Mouse (Mus musculus) erythroblast, adult 5-6 weeks (primary cell): ENCODE data around the gene Isg20l2. TPM values are rescaled to one million over a fixed set of nuclear protein-coding genes. Genes with fewer than 3 reads are reported as not detected.

Source experiments
- ATAC-seq: replicated peaks from 2 replicates; pipeline ENCODE4 v1.8.0; 2016; ENCODE audit warnings: moderate number of reproducible peaks, mild to moderate bottlenecking, moderate TSS enrichment, inconsistent platforms; ENCODE audit not compliant: poor library complexity, low FRiP score, severe bottlenecking
- total RNA-seq, 2 experiments: library from RNA; stranded (forward) in 1 of 2; stranded (reverse) in 1 of 2; fragments of 150-400 nt in 1 of 2; fragments of 200-764, 138-1000 nt in 1 of 2; gene quantifications; 2 replicates each; pipeline versions ENCODE4 v1.2.3 to v1.2.4; 2015 to 2017; ENCODE audit warnings: low replicate concordance in 2 of 2

The Isg20l2 gene
- total RNA-seq, 2 experiments from 2014 or later = 5.6 to 8.6 TPM

DNA sequence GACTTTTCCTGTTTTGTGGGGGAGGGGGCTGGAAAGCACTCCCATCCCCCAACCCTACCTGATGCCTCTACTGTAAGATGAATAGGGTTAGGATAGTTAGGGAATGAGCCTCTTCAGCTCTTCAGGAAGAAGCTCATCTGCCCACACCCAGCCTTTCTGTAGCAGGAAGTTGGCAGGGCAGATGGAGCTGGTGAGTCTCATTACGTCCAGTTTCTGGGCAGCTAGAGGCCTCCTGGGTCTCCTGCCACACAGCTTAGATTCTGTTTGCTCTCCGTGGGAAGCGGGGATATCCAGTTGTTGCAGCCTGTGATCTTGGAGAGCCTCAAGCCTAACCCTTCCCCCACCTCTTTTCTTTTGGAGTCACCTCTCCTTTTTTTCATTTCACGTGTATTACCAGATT, 20.2 kb upstream of the Isg20l2 start:
- ATAC-seq = no peak

DNA sequence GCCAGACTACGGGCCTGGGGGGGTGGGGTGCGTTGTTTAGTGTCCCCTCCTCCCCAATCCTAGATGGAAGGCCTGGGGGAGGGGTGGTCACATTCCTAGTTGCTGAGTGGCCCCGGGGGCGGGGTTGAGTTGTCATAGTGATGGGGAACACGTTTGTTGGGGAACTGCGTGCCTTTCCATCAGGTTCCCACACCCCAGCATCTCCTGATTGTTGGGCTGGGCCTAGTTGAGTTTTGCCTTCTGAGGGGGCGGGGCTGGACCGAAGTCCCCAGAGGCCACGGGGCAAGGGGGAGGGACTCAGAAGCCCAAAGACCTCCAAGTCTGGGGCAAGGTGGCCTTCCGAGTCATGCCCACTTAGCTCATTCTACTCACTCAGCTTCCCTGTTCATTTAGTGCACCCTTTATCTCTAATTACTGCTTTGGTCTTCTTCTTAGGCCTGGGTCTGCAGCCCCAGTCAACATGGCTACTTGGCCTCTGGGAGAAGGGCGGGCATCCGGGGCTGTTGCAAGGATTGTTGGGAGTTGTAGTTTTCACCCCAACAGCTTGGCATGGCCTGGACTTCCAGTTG, 19.5 kb upstream of the Isg20l2 start:
- 0 out of 2 replicates have a peak, but pooled peaks have one; percentile 41 for ATAC-seq

DNA sequence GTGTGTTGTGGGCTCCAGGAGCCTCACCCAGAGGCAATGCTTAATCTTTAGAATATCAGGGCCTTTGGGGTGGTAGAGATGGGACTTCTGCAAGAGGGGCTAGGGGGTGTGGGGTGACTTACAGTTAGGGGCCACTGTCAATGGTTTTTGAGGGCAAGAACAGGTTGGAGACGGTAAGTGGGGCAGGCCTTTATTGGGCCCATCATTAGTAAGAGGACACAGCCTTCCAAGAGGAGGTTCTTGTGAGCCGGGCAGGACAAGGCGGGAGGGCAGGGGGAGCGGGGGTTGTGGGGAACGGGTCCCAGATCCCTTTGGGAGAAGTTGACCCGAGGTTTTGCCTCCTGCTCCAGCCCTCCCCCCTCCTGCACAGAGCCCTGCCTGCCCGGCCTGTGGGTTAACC, 16.6 kb upstream of the Isg20l2 start:
- ATAC-seq = no peak

DNA sequence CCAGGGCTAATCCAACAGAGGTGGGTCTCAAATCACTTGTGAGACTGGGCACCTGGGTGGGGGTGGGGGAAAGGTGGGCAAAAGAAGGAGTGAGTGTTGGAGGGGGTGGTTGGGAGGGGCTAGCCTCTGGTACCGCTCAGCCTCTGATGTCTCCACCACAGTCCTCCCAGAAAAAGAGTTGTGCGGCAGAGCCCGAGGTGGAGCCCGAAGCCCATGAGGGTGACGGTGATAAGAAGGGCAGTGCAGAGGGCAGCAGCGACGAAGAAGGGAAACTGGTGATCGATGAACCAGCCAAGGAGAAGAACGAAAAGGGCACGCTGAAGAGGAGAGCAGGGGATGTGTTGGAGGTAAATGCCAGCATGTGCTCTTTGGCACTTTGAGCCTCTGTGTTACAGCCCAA, 16.2 kb upstream of the Isg20l2 start:
- no peak; the same call in 1 of the 2 replicates for ATAC-seq

DNA sequence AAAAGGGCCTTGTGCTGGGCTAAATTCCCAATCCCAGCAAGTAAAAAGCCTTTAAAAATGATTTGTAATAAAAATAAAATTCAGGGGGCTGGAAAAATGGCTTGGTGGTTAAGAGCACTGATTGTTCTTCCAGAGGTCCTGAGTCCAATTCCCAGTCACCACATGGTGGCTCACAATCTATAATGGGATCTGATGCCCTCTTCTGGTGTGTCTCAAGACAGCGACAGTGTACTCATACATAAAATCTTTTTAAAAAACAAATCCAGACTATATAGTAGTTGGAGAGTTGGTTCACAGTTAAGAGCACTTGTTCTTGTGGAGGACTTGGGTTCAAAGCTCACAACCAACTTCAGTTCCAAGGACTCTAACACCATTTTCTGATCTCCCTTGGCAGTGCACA, 13.1 kb upstream of the Isg20l2 start:
- no peak for ATAC-seq

DNA sequence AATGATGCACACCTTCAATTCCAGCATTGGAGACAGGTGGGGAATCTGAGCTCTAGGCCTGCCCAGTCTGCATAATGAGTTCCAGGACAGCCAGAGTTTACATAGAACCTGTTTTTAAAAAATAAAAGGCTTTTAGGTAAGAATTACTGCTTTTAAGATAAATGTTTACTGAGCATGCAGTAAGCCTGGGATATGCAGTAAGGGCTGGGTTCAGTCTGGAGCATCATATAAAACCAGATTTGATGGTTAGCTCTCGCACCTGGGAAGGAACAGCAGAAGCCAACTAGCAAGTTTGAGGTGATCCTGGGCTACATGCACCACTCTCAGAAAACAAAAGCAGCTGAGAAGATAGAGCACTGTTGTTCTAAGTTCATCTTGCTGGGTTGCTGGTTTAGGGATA, 11.6 kb upstream of the Isg20l2 start:
- no peak for ATAC-seq

DNA sequence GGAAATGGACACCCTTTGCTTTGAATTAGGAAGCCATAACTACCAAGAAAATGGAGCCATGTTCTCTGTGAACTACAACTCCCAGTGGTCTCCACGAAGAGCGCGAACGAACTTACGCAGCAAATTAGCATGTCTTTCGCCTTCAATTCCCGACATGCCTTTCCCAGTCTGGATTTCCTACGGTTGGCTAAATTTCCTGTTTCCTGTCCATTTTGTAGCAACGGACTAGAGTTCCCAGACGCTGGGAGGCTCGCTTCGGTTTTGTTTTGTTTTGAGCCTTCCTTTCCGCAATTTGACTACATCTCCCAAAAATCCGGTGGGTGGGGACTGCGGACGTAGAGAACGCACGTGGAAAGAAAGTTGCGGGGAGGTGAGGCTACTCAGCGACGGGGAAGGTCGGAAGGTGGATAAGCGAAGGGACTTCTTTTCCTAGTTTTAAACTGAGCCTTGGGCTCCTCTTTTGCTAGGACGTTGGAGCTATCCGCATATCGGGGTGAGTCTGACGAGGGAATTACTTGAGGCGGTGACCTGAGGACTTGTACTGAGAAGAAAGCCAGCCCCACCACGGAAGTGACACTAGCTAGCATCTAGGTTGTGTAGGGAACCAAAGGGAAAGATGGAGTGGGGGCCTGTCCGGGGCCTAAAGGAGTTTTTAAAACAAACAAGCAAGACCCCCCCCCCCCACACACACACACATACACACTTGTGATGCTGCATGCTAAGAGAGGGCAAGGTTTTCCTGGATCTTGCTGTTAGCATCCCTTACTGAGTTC, 10.6 kb upstream of the Isg20l2 start, which contains the start of gene Mrpl24:
Gene Mrpl24 (plus strand): TSS at position 171 of the 773 bp plus-strand sequence.
- ATAC-seq = peak; percentile 89

DNA sequence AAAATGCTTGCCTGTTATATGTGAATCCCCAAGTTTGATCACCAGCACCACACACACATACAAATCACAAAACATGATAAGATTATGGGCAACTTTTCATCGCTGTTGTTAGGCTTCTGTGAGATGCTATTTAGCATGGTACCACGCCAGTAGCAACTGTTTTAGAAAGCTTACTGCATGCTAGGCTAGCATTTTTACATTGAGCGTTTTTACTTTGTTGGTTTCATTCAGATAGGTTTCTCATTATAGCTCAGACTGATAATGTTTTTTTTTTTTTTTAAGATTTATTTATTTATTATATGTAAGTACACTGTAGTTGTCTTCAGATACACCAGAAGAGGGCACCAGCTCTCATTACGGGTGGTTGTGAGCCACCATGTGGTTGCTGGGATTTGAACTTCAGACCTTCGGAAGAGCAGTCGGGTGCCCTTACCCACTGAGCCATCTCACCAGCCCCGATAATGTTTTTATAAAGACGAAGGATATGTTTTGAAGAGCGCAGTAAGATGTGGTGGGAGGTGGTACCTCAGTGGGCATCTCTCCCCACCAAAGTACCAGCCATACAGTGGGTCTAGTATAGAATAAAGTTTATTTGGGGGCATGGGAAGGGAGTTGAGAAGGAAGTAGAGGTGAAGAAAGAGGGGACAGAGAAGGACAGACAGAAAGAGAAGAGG, 9.7 kb upstream of the Isg20l2 start:
- no peak for ATAC-seq

DNA sequence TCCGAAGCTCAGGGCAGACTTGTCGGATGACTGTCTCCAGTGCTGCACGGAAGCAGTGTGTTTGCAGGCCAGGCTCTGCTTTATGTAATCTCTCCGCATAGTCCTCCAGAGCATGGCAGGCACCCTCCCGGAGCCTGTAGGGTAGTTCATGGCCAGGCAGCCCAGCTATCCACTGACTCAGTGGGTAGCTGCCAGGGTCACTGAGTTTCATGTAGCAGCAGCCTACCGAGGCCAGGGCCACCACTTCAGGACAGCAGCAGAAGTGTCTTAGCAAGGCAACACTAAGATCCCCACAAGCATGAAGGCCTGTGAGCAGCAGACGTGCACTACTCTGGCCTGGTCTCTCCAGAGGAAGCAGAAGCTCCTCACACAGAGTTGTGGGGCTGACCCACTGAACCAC, 5.1 kb upstream of the Isg20l2 start:
- ATAC-seq = no peak

DNA sequence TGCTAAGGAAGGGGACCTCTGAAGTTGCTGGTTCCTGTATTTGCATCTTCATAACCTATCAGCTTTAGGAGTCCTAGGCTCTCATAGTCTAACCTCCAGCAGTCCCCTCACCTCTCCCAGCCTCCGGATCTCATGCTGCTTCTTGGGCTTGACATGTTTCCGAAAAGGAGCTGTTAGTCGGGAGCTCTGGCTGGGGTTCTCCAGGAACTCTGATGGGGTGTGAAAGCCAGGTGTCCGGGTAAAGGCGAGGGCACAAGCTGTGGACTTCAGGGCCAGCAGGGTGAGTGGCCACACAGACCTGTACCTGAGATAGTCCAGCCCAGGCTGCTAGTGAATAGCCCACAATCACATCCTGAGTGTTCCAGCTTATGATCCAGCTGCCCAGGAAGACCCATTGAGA, 2.7 kb upstream of the Isg20l2 start:
- no peak for ATAC-seq

DNA sequence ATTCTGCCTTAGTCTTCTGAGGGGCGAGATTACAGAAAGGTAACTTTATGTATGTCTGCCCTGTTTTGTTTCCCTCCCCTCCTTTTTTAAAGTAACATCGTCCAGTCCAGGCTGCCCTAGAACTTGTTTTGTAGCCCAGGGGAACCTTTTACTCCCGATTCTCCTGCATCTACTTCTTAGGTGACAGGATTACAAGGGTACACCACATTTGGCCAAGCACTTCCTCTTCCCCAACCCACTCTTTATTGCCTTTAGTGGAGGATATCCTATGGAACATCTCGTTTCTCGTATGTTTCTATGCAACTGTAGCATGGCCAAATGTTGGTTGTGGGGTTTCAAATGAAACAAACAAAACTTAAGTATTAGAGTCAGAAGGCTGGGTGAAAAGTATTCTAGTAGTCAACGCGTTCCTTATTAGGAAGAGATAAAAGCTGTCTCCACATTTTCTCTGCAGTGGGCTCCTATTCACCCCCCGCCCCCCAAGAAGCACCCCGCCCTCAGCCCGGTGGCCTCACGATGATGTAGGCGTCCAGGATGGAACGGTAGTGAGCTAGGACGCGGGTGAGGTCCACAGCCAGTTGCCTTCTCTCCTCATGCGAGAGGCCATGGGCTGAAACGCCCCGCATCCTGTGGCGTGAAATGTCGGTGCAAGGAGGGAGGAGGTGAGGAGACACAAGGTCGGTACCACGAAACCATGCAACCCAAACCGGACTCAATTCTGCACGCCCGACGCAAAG, 605 bp upstream of the Isg20l2 start:
- peak; percentile 59 for ATAC-seq

DNA sequence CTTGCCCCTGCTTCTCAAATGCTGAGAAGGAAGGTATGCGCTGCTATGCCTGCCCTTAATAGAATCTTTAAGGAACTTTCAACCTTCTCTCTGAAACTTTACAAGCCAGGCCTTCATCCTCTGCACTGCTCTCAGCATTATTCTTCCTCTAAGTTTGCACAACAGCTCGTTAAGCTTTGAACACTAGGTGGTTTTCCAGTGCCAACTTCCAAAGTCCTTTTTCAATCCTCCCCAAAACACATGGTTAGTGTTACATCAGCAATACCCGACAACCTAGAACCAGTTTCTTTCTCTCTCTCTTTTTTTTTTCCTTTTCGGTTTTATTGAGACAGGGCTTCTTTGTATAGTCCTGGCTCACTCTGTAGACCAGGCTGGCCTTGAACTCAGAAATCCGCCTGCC, 3.9 kb downstream of the Isg20l2 start:
- no peak for ATAC-seq

DNA sequence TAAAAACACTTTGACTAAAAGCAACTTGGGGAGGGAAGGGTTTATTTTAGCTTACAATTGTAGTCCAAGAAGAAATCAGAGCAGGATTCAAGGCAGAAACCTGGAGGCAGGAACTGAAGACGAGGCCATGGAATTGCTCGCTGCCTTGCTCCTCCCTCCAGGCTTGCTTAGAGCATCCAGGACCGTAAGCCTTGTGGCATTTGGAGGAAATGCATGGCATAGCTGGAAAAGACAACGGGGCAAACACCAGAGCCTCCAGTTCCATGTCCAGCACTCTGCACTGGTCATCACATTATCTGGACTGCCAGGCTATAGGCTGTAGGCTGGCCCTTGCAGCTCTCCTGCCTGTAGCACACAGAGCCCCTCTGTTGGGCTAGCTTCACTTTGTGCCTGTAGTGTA, 4.4 kb downstream of the Isg20l2 start:
- no peak for ATAC-seq

DNA sequence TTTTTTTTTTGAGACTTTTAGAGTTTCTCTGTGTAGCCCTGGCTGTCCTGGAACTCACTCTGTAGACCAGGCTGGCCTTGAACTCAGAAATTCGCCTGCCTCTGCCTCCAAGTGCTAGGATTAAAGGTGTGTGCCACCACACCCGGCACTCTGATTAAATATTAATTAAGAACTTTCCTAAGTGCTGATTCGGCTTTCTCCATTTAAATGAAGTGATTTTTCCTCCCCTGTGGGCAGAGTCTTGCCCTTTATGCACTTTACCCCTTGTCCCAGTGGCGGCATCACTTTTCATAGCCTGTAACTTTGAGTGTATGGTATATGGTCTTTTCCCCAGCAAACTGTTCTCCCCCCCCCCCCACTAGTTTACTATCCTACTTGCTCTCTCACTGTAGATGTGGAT, 5.1 kb downstream of the Isg20l2 start:
- ATAC-seq = no peak

DNA sequence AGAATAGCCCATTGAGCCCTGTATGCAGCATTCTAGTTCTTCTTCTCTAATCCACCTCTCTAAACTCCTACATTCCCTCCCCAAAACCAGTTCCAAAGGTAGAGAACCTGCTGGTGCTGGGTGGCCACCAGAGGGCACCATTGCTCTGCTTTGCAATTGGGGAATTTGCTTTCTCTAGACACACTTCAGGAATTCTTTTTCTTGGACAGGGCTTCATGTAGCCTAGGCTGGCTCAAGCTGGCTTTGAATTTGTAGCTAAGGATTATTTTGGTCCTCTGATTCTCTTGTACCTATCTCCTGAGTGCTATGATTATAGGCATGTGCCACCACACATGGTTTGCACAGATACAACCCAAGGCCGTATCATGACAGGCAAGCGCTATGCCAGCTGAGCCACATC, 5.7 kb downstream of the Isg20l2 start:
- ATAC-seq = peak; percentile 71; the same call in 1 of the 2 replicates

DNA sequence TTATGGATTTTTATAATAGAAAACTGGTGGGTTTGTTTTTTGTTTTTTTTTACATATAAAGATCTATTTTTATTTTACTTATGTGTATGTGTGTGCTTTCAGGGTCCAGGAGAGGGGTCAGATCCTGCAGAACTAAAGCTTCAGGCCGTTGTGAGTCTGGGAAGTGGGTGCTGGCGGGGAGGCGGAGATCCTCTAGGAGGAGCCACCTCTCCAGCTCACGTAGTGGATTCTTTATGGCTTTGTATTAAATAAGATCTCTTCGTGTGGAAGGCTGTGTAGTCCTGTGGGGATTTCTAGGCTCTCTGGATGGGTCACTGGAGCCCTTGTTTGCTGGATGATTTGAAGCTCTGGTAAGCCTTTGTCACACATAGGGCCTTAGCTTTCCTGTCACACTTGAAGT, 10.5 kb downstream of the Isg20l2 start:
- no peak for ATAC-seq

DNA sequence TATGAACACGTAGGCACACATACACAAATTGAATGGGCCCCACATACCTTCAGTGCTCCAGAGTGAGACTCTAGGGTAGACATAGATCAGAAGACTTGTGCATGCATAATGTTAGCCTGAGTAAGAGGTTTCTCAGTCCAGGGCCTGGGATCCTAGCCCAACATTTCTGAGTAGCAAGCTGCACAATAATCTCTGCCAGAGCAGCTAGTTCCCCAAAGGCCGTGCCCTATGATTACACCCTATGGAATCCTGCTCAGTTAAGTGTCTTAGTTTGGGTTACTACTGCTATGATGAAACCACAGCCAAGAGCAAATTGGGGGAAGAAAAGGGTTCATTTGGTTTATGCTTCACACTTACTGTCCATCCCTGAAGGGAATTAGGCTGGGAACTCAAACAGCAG, 12.4 kb downstream of the Isg20l2 start:
- ATAC-seq = no peak

DNA sequence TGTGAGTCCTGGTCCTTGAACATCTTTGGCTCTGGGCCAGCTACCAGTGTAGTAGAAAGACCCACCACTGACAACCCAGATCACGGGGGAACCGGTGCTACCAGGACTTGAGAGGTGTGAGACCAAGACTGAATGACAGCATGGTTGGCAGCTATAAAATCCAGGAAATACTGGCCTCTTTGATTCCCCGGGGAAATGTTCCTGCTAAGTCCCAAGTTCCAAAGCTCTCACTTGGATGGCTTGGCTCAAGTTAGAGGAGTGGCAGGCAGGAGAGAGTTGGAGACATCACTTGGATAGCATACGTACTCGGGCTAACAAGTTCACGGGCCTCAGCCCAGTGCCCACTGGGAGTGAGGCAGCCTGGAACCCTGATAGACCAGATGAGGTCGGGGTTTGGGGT, 13.5 kb downstream of the Isg20l2 start:
- no peak for ATAC-seq

DNA sequence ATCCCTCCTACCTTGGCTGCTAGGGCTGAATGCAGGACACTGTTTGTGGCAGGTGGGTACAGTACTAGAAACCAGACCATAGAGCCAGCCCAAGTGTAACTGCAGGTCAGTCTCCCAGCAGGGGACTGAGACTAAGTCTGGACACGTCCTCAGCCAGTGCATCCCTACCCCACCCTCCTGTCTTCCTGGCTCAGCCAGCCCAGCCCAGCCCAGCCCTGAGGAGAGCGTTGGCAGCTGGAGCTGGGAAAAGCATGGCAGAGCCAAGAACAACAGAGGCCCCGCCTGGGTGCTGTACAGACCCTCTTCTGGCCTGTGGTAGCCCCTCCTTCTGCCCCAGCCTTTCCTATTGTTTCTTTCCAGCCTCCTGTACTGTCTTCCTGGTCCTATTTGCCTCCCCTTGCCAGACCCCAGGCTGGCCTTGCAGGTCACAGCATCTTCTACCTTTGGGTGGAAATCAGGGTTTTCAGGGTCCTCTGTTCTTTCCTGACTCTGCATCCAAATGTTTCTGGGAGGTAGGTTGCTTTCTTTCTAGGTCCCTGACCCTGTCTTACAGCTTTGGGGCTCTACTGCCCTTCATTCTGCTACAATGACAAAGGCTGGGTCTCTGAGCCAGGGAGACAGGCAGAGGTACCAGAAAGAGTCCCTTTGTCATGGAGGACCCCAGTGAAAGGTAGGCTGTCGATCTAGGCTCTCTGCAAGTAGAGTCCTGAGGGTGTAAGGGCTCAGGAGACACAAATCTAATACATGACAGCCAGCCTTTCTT, 14.9 kb downstream of the Isg20l2 start:
- no peak for ATAC-seq
